ENCODE assay signal across 8 mouse cellular contexts in genomic region chr17:74159443-74159894, GRCm38 (mm10).
DNase-seq lines count a peak whose midpoint lies in the region; ATAC-seq and TF ChIP-seq lines count a peak whose summit lies in the region.

No protein-coding gene starts in this region.

- TF ChIP-seq POLR2A in thymus, adult 2 months (IDR thresholded peaks at IDR 0.05; ENCODE audit: control insufficient read depth, extremely low read depth, insufficient read depth, low read length, poor library complexity): no peak

- peak; percentile 99 for ATAC-seq in inflammation-experienced regulatory T-cells, adult 6 months
- peak; percentile 95 for ATAC-seq in liver, embryonic 15.5 days (ENCODE audit: insufficient read depth)

- peak overlapping the region; percentile 49 for H3K4me3 ChIP-seq in liver, embryonic 15.5 days (replicated peaks)
- H3K4me3 ChIP-seq in thymus, adult 2 months (ENCODE audit: control insufficient read depth, insufficient read depth, low read length): peak overlapping the region; percentile 43

- H3K27ac ChIP-seq in liver, embryonic 15.5 days (replicated peaks): no peak overlapping the region
- H3K27ac ChIP-seq in thymus, adult 2 months (ENCODE audit: control insufficient read depth, insufficient read depth, low read length): no peak overlapping the region

- H3K4me2 ChIP-seq in liver, embryonic 15.5 days: peak overlapping the region; percentile 77

- intact Hi-C loops in gastrocnemius, postnatal 36 days (cut with DNase I): no loop called here

- H3K9ac ChIP-seq in liver, embryonic 15.5 days: no peak overlapping the region; the same call in 1 of the 2 replicates

- H3K36me3 ChIP-seq in liver, embryonic 15.5 days (replicated peaks): no peaks in the 10 kb centered on the region
- H3K36me3 ChIP-seq in thymus, adult 2 months (ENCODE audit: control insufficient read depth, insufficient read depth, low read length): no peaks in the 10 kb centered on the region

- under 1% methylated on average over 9 of the region's 9 CpGs for WGBS in liver, embryonic 15.5 days (ENCODE audit: insufficient replicate concordance)
- 2% methylated on average over 9 of the region's 9 CpGs for WGBS in thymus, adult 2 months

- no peak for TF ChIP-seq CTCF in thymus, adult 2 months (IDR thresholded peaks at IDR 0.05; ENCODE audit: borderline replicate concordance, control insufficient read depth, extremely low read depth, insufficient read depth, low read length, poor library complexity)

- peaks cover 5% of the 10 kb centered on the region for H3K4me1 ChIP-seq in liver, embryonic 15.5 days (replicated peaks)
- 0 out of 2 replicates have a peak, but pooled peaks cover 2% of the 10 kb centered on the region for H3K4me1 ChIP-seq in thymus, adult 2 months (replicated peaks; ENCODE audit: control insufficient read depth, insufficient read depth, low read length)

- peak; percentile 48 for DNase-seq in urinary bladder, adult 18-20 months (ENCODE audit: low spot score in 2 of 2)
- DNase-seq in urinary bladder, postnatal 10 days (ENCODE audit: low spot score): no peak
- peak; percentile 89 for DNase-seq in embryo, embryonic 10 days (ENCODE audit: low spot score)
- DNase-seq in gastrocnemius, postnatal 36 days: peak; percentile 18 to 31
- DNase-seq in neural tube, embryonic 10.5 days (ENCODE audit: extremely low spot score, low spot score): peak; percentile 72
- peak; percentile 82 for DNase-seq in thymus, adult 2 months

- H3K27me3 ChIP-seq in liver, embryonic 15.5 days: no peaks in the 10 kb centered on the region
- no peaks in the 10 kb centered on the region for H3K27me3 ChIP-seq in thymus, adult 2 months (ENCODE audit: control insufficient read depth, insufficient read depth, low read length)

- no peaks in the 10 kb centered on the region for H3K9me3 ChIP-seq in liver, embryonic 15.5 days (replicated peaks)
